Mouse (Mus musculus) lung, postnatal 0 days (tissue): ENCODE measurements around the gene Sdk1.

Source experiments
- CTCF ChIP-seq: IDR thresholded peaks from 2 replicates; pipeline ENCODE4 v1.5.1; 2016; ENCODE audit warnings: antibody characterized with exemption, mild to moderate bottlenecking
- EP300 ChIP-seq: IDR thresholded peaks from 2 replicates; pipeline ENCODE4 v1.6.1; 2016; ENCODE audit warnings: antibody characterized with exemption, mild to moderate bottlenecking, control low read depth

- no peak for TF ChIP-seq CTCF
- TF ChIP-seq EP300 = no peak
Observed at GRCm38 (mm10) chr5:141677841-141678240, 436.6 kb downstream of the Sdk1 start.
